Mouse (Mus musculus): ENCODE measurements around the gene Stard9. TPM values are rescaled to one million over a fixed set of nuclear protein-coding genes. Genes with fewer than 3 reads are reported as not detected.

The Stard9 gene
- polyA plus RNA-seq, 1 experiment from 2014 or later = 6.2 TPM

GRCm38 (mm10) chr2:120748041-120748440, 119.1 kb downstream of the Stard9 start:
- Histone ChIP-seq H3K36me3 (ENCODE audit: control insufficient read depth, insufficient read depth, low read length) (peaks cover 46% of the 10 kb centered on the region), H3K9me3 (ENCODE audit: control insufficient read depth, low read length) (no peaks in the 10 kb centered on the region), H3K4me3 (ENCODE audit: low read depth, low read length) (no peak overlapping the region), H3K27me3 (replicated peaks; ENCODE audit: control insufficient read depth, insufficient read depth, low read length) (no peaks in the 10 kb centered on the region), H3K27ac (ENCODE audit: low read depth) (no peak overlapping the region), H3K9ac (ENCODE audit: low read length) (no peak overlapping the region), H3K4me1 (replicated peaks; ENCODE audit: control insufficient read depth, insufficient read depth, low read length) (no peaks in the 10 kb centered on the region), H3K4me2 (ENCODE audit: low read length) (no peak overlapping the region)
- ATAC-seq (replicated peaks; ENCODE audit: low FRiP score, low TSS enrichment, low read depth) (no peak), DNase-seq (ENCODE audit: low spot score) (no peak)
- WGBS = 100% methylated on average over 2 of the region's 2 CpGs

GRCm38 (mm10) chr2:120761922-120762321, 133.0 kb downstream of the Stard9 start:
- H3K9ac ChIP-seq (ENCODE audit: low read length) = no peak overlapping the region
- no peak overlapping the region for H3K4me3 ChIP-seq (ENCODE audit: low read depth, low read length)

DNA sequence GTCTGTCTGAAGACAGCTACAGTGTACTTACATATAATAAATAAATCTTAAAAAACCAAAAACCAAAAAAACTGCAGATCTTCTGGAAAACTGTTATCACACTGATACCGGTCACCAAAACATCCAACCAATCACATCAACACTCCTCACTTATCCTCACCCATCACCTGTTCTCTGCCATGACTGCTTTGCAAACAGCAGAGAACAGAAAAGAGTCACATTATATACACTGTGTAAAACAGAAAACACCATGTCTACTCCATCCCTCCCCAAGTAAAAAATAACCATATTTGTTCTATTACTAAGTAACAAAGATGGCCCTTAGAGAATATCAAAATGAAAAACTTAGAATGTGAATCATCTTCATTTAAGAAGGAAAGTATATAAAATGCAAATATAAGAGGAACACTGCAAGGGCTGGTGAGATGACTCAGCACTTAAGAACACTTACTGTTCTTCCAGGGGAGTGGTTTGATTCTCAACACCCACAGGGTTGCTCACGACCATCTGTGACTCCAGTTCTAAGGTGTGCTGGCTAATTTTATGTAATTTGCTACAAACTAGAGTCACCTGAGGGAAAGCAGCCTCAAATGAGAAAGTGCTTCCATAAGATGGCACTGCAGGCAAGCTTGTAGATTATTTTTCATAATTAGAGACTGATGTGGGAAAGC, 141.5 kb downstream of the Stard9 start:
- Histone ChIP-seq H3K36me3 (ENCODE audit: control insufficient read depth, insufficient read depth, low read length) (peaks cover 11% of the 10 kb centered on the region; the same call in 1 of the 2 replicates), H3K4me2 (ENCODE audit: low read length) (no peak overlapping the region), H3K9me3 (ENCODE audit: control insufficient read depth, low read length) (no peaks in the 10 kb centered on the region), H3K4me3 (ENCODE audit: low read depth, low read length) (no peak overlapping the region), H3K4me1 (replicated peaks; ENCODE audit: control insufficient read depth, insufficient read depth, low read length) (no peaks in the 10 kb centered on the region), H3K27ac (ENCODE audit: low read depth) (no peak overlapping the region), H3K27me3 (replicated peaks; ENCODE audit: control insufficient read depth, insufficient read depth, low read length) (no peaks in the 10 kb centered on the region), H3K9ac (ENCODE audit: low read length) (no peak overlapping the region)
- DNase-seq (ENCODE audit: low spot score) = no peak
- 95% methylated on average over 2 of the region's 2 CpGs for WGBS
- ATAC-seq (replicated peaks; ENCODE audit: low FRiP score, low TSS enrichment, low read depth) = no peak

More at GRCm38 (mm10) chr2:120761922-120762321, 133.0 kb downstream of the Stard9 start:
- H3K36me3 ChIP-seq (ENCODE audit: control insufficient read depth, insufficient read depth, low read length) = 0 out of 2 replicates have a peak, but pooled peaks cover 7% of the 10 kb centered on the region
- DNase-seq (ENCODE audit: low spot score) (no peak), ATAC-seq (replicated peaks; ENCODE audit: low FRiP score, low TSS enrichment, low read depth) (no peak)
- no peak overlapping the region for H3K4me2 ChIP-seq (ENCODE audit: low read length)
- no peaks in the 10 kb centered on the region for H3K27me3 ChIP-seq (replicated peaks; ENCODE audit: control insufficient read depth, insufficient read depth, low read length)
- no peaks in the 10 kb centered on the region for H3K9me3 ChIP-seq (ENCODE audit: control insufficient read depth, low read length)
- no peaks in the 10 kb centered on the region for H3K4me1 ChIP-seq (replicated peaks; ENCODE audit: control insufficient read depth, insufficient read depth, low read length)
- H3K27ac ChIP-seq (ENCODE audit: low read depth) = no peak overlapping the region

Other genes starting within 250 kb of the Stard9 start
- 7.4 and 9.4 TPM in 2 replicates for gene Ganc, start 225.2 kb upstream of the Stard9 start, polyA plus RNA-seq (2014; fragmentation: Nextera tagmentation; extraction: Ambion mirVana)
- 12.4 and 13.8 TPM in 2 replicates for gene Tmem87a, start 225.0 kb upstream of the Stard9 start, polyA plus RNA-seq (2014; fragmentation: Nextera tagmentation; extraction: Ambion mirVana)
- gene Capn3, start 173.1 kb upstream of the Stard9 start, polyA plus RNA-seq (2014; fragmentation: Nextera tagmentation; extraction: Ambion mirVana) = 1.5 and 2.3 TPM in 2 replicates
- gene Zfp106, start 65.3 kb upstream of the Stard9 start, polyA plus RNA-seq (2014; fragmentation: Nextera tagmentation; extraction: Ambion mirVana) = 64.5 and 66.1 TPM in 2 replicates
- 47.5 and 49.6 TPM in 2 replicates for gene Snap23, start 61.5 kb upstream of the Stard9 start, polyA plus RNA-seq (2014; fragmentation: Nextera tagmentation; extraction: Ambion mirVana)
- 26.1 and 27.3 TPM in 2 replicates for gene Haus2, start 19.7 kb upstream of the Stard9 start, polyA plus RNA-seq (2014; fragmentation: Nextera tagmentation; extraction: Ambion mirVana)
- 11.9 and 16.2 TPM in 2 replicates for gene Lrrc57, start 19.6 kb upstream of the Stard9 start, polyA plus RNA-seq (2014; fragmentation: Nextera tagmentation; extraction: Ambion mirVana)
- 7.2 and 8.8 TPM in 2 replicates for gene Cdan1, start 221.0 kb downstream of the Stard9 start, polyA plus RNA-seq (2014; fragmentation: Nextera tagmentation; extraction: Ambion mirVana)
- gene Ttbk2, start 221.5 kb downstream of the Stard9 start, polyA plus RNA-seq (2014; fragmentation: Nextera tagmentation; extraction: Ambion mirVana) = 4.5 and 4.9 TPM in 2 replicates

Measured in intestine, embryonic 14.5 days (tissue).